Mouse (Mus musculus): Measurements from ENCODE around the gene Gpr108.

Gene Gpr108

DNA sequence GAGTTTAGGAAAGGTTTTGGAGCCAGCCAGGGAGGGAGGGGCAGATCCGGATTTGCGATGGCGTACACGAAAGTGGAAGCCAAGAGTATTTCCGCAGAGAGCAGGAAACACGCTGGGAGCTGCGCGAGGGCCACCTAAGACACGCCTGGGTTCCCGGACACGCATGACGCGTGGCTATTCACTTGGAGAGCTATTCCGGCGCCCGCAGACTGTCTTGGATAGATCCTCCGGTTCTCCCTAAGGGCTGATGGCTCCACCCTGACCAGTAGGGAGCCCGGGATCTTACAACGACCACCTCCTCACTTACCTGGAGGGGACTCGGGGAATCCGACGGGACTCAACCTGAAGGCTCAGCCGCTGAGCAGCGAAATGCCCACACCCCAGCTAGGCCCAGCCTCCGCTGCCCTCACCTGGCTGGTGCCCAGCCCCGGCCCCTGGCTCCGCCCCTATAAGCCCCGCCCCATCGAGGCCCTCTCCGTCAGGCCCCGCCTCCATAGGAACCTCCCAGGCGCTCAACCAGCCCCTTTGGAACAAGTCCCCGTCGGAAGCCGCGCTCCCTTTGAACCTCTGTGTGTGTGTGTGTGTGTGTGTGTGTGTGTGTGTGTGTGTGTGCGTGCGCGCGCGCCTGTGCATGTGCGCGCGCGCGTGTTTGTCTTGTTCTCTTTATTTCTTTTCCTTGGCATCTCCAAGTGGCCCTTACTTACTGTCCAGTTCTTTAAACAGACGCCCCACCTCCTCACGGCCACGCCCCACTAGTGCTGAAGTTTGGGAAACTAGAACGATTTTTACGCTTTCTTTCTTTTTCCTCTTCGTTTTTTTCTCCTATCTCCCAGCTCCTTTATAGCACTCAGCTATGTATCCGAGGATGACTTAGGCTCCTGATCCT lies 27.1 kb upstream of the Gpr108 start:
- in situ Hi-C loops (cut with MboI, MseI): loop anchor here (25.0 kb wide), 1 partner anchor 988 kb away; the partner anchor contains the start of genes Plin3 and Ticam1

DNA sequence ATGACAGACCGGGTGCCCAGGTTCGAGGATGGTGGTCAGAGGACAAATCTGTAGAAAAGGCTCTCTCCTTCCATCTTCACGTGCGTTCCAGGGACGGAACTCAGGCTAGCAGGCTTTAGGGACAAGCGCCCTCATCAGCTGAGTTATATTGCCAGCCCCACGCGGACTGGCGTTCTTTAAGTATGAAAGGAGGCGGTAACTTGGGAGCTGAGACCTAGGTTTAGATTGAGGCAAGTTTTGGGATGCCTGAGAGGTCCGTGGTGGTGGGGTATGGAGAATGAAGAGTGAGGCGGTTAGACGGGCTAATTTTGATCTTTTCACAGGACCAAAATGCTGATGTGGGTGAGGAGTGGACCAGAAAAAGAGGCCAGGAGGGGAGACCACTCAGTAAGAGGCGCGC lies 26.4 kb upstream of the Gpr108 start:
- in situ Hi-C loops (cut with MboI, MseI): loop anchor here (25.0 kb wide), 1 partner anchor 987 kb away; the partner anchor contains the start of genes Plin3 and Ticam1

DNA sequence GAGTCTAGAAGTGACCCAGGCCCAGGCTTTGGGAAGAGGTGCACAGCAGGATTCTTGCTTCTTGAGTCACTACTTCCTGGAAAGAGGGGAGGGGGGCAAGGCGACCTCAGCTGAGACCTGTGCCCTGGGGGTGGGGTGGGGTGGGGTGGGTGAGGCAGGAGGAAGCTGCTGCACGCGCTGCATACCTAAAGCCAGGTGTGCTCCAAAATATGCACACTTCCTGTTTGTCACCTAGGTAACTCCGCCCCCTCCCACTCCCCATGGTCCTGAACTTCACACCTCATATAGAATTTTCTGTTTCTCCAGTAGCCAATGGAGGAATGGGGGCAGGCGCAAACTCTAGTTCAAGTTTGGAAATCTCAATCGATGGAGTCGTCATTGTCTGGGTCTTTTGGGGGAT lies 25.6 kb upstream of the Gpr108 start:
- in situ Hi-C loops (cut with MboI, MseI): no loop called here

DNA sequence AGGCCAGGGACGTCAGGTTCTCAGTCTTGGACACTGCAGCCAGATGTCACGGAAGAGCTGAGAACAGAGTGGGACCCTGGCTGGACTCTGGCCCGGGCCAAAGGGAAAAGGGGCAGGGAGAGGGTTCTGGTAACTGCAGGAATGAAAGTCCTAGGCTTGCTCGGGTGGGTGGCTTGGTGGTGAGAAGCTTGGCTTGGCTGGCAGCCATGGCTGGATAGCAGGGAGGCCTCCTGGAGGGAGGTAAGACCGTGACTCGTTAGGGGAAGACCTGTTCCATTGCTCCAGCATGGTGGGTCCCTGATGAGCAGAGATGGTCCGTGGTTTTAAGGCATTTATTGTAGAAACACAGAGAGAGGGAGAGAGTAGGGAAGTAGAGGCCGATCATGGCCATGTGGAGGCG lies 23.1 kb upstream of the Gpr108 start:
- in situ Hi-C loops (cut with MboI, MseI): no loop called here

DNA sequence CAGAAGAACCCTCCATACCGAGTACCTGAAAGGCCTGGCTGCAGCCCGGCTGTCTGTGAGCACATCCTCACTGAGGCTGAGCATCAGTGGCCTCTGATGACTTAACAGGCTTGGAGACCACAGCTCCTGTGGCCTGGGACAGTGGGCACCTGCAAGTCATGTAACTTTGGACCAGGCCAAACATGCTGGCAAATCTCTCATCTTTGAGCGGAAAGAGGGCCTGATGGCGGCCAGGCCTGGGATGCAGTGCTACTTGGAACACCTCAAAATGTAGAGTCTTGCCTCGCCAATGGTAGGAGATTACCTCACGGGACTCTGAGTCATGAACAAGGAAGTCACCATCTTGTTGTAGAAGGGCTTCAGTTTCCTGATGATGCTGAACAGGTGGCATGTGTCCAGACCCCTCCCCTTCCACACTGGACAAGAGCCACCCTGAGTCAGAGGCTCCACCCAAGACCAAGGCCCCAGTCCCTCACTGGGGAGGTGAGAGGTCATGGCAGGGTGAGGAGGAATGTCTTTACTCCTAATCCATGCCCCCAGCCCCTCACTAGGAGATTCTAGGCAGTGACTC lies 19.4 kb upstream of the Gpr108 start:
- in situ Hi-C loops (cut with MboI, MseI): no loop called here

DNA sequence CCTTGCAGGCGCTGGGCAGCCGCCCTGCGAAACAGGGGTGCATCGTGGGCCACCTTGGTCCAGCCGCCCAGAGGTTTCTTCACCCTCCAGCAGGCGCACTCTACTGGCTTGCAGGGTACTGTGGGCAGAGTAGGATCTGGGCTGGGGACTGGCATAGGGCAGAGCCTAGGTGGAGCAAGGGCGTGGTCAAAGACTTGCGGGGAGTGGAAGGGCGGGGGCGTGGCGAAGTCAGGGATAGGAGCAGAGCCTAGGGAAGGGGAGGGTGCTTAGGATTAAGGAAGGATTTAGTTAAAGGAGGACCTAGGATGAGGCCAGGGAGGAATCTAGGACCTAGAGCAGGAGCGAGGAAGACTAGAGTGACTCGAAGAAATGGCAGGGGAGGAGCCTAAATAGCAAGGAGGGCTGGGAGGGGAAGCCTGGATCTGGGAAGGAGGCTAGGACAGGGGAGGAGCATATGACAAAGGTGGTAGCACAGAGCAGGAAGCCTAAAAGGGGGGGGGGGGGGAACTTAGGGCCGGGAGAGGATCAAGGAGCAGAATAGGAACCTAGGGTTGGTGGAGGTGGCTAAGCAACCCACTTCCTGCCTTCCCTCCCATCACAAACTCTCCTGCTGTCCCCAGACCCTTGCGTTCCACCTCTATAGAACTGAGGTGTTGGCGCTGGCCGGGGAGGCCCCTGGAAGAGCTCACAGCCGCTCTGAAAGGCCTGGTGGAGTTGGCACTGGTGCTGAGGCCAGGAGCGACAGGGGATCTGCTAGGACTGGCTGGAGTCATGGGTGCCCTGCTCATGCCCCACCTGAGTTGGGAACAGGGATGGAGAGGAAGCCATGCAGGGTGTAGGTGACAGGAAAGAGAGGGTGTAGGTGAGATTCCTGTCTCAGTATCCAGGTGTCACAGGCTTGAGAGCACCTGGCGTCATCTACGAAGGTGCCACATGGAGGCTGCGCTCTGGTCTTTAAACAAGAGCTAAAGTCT lies 17.0 kb upstream of the Gpr108 start:
- in situ Hi-C loops (cut with MboI, MseI): no loop called here

DNA sequence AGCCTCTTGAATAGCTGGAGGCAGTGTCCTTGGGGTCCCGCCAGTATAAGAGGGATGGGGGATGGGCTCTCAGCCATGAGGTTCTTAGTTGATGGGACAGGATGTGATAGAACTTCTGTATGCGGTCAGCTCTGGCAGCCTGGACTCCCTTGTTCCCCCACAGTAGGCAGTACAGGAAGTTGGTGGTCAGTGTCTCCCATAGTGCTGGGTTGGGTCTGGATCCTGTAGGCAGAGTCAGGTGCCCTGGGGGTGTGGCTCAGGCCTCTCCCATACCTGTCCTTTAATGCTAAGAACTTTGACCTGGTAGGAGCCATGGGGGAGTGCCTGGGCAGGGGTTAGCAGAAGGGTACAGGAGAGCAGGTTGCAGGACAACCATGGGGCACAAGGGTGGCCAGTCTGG lies 15.9 kb upstream of the Gpr108 start:
- in situ Hi-C loops (cut with MboI, MseI): no loop called here

DNA sequence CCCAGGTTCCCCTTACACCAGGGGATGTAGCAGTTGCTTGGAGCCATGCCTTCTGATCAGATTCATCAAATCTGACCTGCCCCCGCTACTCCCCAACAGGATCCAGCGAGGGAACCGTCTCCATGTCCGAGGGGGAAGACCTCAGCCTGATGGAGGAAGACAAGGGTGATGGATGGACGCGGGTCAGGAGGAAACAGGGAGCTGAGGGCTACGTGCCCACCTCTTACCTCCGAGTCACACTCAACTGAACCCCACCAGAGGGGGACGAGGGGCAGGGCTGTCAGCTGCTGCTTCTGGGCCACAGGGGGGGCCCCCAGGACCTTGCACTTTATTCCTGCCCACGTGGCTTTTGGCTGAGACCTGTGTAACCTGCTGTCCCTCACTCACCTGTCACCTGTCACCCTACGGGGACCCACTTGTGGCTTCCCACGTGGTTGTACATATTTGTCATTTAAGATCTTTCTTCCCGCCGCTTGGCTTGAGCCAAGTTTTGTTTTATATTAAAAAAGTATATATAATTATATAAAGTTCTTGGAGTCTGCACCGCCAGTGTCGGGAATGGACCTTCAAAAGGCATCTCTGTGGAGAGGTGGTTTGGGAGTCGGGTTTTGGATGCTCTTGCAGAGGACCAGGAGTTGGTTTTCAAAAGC lies 14.8 kb upstream of the Gpr108 start:
- in situ Hi-C loops (cut with MboI, MseI): no loop called here

DNA sequence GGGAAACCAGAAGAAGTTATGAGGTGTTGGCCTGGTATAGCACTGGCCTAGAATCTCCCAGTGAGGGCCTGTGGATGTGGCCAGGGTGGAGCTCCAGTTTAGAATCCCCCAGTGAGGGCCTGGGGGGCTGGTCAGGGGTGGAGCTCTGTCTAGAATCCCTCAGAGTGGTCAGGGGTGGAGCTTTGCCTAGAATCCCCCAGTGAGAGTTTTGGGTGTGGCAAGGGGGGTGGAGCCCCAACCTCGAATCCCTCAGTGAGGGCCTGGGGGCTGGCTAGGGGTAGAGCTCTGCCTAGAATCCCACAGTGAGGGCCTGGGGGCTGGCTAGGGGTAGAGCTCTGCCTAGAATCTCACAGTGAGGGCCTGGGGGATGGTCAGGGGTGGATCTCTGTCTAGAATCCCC lies 13.6 kb upstream of the Gpr108 start:
- in situ Hi-C loops (cut with MboI, MseI): no loop called here

DNA sequence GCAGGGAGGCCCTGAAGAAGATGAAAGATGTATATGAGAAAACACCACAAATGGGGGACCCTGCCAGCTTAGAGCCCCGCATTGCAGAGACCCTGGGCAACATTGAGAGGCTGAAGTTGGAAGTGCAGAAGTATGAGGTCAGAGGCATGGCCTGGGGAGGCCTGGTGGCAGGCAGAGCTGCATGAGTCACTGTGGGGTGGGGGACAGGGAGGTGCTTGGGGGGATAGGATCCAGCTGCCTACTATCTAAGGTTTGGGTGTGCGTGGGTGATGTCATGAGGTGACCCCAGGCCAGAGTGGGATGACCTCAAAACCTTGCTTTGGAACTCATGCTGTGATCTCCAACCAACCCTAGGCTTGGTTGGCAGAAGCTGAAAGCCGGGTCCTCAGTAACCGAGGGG lies 13.0 kb upstream of the Gpr108 start:
- in situ Hi-C loops (cut with MboI, MseI): no loop called here

DNA sequence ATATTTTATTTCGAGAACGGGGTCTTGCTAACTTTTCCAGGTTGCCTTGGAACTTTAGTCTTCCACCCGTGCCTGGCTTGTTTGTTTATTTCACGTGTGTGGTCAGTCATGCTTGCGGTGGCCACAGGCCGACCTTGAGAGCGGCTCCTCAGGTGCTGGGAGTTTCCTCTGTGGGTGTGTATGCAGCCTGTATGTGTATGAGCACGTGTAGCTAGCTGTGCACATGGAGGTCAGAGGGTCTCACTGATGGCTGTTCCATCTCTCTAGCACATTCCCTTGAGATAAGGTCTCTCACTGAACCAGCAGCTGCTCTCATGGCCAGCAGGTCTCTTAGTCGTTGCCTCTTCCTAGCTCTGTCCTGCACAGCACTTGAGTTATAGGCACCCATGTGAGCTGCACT lies 12.1 kb upstream of the Gpr108 start:
- in situ Hi-C loops (cut with MboI, MseI): no loop called here

DNA sequence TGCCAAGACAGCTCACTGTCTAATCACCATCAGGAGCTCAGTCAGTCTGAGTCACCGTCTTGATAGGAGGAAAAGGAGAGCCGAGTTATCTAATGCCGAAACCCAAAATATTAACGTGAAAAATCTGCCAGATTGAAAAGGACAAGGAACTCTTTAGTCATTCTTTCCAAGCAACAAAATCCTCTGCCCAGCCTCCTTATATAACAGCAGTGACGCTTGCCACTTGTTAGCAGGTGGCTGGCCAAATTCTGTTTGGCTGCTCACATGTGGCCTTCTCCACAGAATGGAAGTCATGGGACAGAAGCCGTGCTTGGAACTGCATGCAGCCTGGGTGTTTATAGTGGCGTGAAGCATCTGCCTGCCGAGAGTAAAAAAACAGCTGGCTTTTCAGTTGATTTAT lies 11.5 kb upstream of the Gpr108 start:
- in situ Hi-C loops (cut with MboI, MseI): no loop called here

DNA sequence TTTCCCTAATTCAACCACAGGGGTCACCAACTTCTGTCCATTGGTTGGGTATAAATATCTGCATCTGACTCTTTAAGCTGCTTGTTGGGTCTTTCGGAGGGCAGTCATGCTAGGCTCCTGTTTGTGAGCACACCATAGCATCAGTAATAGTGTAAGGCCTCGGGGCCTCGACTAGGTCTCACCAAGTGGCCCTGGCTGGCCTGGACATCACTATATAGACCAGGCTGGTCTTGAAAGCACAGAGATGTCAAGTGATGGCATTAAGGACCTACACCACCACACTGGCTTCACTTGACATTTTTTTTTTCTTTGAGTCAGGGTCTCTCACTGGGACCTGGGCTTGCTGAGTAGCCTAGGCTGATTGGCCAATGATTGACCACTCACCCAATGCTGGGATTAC lies 9.9 kb upstream of the Gpr108 start:
- in situ Hi-C loops (cut with MboI, MseI): no loop called here

DNA sequence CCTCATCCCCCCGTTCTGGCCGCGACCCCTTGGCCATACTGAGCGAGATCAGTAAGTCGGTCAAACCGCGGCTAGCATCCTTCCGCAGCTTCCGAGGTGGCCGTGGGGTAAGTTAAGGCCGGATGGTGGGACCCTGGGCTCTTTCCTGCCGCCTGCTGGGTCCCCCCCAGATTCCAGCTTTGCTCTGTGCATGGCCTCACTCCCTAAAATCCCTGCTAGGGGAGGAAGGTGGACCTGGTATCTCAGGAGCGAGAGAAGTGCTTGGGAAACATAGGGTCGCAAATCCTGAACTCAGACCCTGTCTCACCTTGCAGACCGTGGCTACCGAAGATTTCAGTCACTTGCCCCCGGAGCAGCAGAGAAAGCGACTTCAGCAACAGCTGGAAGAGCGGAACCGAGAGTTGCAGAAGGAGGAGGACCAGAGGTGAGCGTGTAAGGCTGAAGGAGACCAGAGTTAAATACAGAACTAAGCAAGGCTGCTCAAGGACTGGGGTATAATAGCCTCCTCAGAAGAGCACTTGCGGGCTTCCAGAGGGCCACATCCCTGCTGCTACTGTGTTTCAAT lies 8.8 kb upstream of the Gpr108 start:
- in situ Hi-C loops (cut with MboI, MseI): no loop called here

DNA sequence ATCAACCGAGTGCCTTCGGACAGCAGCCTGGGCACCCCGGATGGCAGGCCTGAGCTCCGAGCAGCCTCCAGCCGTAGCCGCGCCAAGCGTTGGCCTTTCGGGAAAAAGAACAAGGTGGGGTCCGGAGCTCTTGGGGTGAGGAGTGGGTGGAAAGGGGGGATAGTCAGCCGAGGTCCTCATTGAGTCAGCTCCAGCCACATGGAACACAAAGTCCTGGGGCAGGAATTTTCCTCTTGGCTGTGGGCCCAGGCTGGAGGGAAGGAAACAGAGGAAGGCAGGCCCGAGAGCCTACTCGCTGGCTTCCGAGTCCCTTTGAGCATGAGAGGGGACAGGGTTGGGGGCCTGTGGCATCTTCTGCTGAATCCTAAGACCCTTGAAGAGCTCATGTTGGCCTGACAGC lies 7.1 kb upstream of the Gpr108 start:
- in situ Hi-C loops (cut with MboI, MseI): no loop called here

DNA sequence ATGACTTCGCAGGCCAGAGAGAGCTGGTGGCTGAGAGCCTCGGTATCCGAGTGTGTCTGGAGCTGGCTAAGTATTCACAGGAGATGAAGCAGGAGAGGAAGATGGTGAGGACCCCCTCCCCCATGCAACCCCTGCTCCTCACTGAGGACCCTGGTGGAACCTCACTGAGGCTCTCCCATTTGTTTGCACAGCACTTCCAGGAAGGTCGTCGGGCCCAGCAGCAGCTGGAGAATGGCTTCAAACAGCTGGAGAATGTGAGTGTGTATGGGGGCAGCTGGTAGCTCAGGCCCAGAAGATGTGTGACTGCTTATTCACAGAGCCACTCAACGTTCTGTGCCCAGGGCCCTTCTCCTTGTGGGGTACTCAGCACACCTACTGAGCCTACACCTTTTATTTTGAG lies 5.1 kb upstream of the Gpr108 start:
- in situ Hi-C loops (cut with MboI, MseI): no loop called here

DNA sequence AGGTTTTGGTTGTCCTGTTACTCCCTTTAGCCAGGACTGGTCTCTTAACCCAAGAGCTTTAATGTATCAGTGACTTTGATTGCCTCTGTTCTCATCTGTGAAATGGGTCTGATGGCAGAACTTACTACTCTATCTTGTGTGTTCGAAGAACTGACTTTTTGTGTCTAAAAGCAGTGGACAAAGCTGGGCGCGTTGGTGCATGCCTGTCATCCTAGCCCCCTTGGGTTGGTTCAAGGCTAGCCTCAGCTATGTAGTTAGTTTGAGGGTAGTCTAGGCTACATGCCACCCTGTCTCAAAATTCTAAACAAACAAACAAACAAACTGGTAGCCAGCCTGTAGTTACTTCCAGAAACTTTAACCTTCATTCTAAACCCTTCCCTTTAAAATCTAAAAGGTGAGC lies 3.2 kb upstream of the Gpr108 start:
- in situ Hi-C loops (cut with MboI, MseI): no loop called here

DNA sequence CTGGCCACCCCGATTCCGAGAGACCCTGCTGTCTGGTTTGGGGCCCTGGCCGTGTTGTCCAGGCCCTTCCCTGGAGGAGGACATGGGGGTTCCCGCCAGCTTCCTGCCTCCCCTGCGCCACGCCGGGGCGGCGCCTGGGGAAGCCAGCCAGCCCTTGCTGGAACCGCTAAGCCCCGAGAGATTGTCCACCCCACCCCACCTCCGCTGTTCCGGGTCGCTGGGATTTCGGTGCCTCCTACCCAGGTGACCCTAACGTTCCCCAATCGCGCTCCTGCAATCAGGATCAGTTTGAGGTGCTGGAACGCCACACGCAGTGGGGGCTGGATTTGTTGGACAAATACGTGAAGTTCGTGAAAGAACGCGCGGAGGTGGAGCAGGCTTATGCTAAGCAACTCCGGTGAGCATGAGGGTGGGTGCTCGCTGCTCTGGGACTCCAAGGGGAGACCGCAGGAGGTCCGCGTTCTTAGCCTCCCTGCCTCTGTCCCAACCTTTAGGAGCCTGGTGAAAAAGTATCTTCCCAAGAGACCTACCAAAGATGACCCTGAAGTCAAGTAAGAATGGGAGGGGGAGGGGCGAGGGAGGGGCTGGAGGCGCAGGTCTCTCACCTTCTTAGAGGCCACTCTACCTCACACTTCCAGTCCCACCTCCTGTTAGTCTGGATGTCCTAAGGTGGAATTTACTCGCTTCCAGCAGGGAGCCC lies 2.4 kb upstream of the Gpr108 start:
- in situ Hi-C loops (cut with MboI, MseI): no loop called here

DNA sequence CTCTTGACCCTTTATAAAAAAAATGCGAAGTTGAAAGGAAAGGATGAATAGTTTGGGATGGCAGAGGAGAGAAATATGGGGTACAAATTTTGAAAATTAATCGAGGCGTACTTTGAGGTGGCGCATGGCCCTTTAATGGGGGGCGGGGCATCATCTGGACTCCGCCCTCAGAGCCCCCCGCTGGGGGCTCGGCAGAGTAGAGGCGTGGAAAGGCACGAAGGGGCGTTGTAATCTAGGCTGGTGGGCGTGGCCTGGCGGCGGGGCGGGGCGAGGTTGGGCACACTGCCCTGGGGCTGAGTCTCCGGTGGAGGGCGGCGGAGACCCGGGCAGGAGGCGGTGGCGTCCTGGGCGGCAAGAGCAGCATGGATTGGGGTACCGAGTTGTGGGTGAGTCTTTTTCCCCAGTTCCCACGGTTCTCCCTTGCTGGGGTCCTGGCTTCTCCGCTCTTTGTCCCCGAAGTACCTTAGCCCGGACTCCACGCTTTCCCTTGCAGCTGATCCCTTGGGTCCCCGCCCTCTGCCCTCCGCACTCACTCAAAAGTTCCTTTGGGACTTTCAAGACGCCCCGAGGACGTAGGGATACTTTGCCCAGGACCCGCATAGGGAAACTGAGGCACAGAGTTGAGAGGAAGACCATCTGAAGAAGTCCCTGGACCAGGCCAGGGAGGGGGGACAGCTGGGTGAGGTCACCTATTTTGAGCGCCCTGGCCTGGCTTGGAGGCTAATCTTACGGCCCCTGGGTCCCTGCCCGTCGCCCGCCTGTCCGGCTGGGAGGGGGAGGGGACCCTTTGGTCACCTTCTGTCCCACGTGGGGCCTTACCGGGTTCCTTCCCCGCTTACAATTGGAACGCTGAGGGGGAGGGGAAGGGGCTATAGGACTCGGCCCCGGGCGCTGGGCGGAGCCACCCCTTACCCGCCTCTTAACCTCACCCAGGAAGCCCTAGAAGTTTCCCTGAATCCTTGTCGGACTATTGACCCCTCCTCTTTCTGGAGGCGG lies 1.2 kb upstream of the Gpr108 start, which contains the start of gene Trip10:
Trip10 (plus strand) TSS at position 270 of the 996 bp plus-strand sequence.
- in situ Hi-C loops (cut with MboI, MseI): loop anchor here (25.0 kb wide), 1 partner anchor 1537 kb away; the partner anchor contains the start of gene Pot1b

Data from T-helper 1 cell (primary cell).